Mouse (Mus musculus) right cerebral cortex, postnatal 25 days (tissue): ENCODE data around the gene Vps53.

Experiments
- DNase-seq: peaks from one replicate; pipeline ENCODE4 v3.0.0; 2022

Vps53 gene

GRCm38 (mm10) chr11:76167079-76167765 lies 12.2 kb downstream of the Vps53 start:
- DNase-seq = peak; percentile 60

GRCm38 (mm10) chr11:76166657-76167056 lies 12.8 kb downstream of the Vps53 start:
- DNase-seq = no peak

GRCm38 (mm10) chr11:76160251-76160650 lies 19.2 kb downstream of the Vps53 start:
- DNase-seq = no peak

GRCm38 (mm10) chr11:76158375-76158774 lies 21.1 kb downstream of the Vps53 start:
- DNase-seq = no peak

- no peak for DNase-seq
Measured at GRCm38 (mm10) chr11:76154861-76155260, 24.6 kb downstream of the Vps53 start.

- no peak for DNase-seq
Measured at GRCm38 (mm10) chr11:76154200-76154599, 25.2 kb downstream of the Vps53 start.

- DNase-seq = no peak
Measured at GRCm38 (mm10) chr11:76153236-76153951, 26.1 kb downstream of the Vps53 start.

- DNase-seq = no peak
Measured at GRCm38 (mm10) chr11:76150980-76151379, 28.5 kb downstream of the Vps53 start.

GRCm38 (mm10) chr11:76148055-76149008 lies 31.1 kb downstream of the Vps53 start:
- no peak for DNase-seq

GRCm38 (mm10) chr11:76146187-76147010 lies 33.0 kb downstream of the Vps53 start:
- no peak for DNase-seq

GRCm38 (mm10) chr11:76145169-76145568 lies 34.3 kb downstream of the Vps53 start:
- DNase-seq = no peak

GRCm38 (mm10) chr11:76144386-76144785 lies 35.1 kb downstream of the Vps53 start:
- DNase-seq = no peak

- no peak for DNase-seq
Measured at GRCm38 (mm10) chr11:76137996-76138395, 41.5 kb downstream of the Vps53 start.

GRCm38 (mm10) chr11:76135641-76136437 lies 43.6 kb downstream of the Vps53 start:
- DNase-seq = no peak

- no peak for DNase-seq
Measured at GRCm38 (mm10) chr11:76130859-76131258, 48.6 kb downstream of the Vps53 start.

- no peak for DNase-seq
Measured at GRCm38 (mm10) chr11:76125386-76125785, 54.1 kb downstream of the Vps53 start.

GRCm38 (mm10) chr11:76123517-76123916 lies 55.9 kb downstream of the Vps53 start:
- no peak for DNase-seq

GRCm38 (mm10) chr11:76122571-76122970 lies 56.9 kb downstream of the Vps53 start:
- DNase-seq = no peak

GRCm38 (mm10) chr11:76121086-76121485 lies 58.4 kb downstream of the Vps53 start:
- DNase-seq = no peak

GRCm38 (mm10) chr11:76120407-76120901 lies 59.0 kb downstream of the Vps53 start:
- peak; percentile 15 for DNase-seq

GRCm38 (mm10) chr11:76110416-76110815 lies 69.0 kb downstream of the Vps53 start:
- DNase-seq = no peak
